Mouse (Mus musculus) frontal cortex, postnatal 14 days (tissue): ENCODE measurements around the gene Gm21981.

ENCODE experiments used
- DNase-seq, 2 experiments: peaks; one replicate each; pipeline ENCODE4 v3.0.0; 2022; ENCODE audit warnings: low spot score in 2 of 2

The Gm21981 gene

DNA sequence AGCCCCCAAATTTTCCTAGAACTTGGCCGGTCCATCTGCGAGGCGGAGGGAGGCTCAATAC is at the start of gene Gm21981:
Gene Gm21981, minus strand, starts transcription at position 14 of the 61 bp plus-strand sequence.
- DNase-seq = no peak

DNA sequence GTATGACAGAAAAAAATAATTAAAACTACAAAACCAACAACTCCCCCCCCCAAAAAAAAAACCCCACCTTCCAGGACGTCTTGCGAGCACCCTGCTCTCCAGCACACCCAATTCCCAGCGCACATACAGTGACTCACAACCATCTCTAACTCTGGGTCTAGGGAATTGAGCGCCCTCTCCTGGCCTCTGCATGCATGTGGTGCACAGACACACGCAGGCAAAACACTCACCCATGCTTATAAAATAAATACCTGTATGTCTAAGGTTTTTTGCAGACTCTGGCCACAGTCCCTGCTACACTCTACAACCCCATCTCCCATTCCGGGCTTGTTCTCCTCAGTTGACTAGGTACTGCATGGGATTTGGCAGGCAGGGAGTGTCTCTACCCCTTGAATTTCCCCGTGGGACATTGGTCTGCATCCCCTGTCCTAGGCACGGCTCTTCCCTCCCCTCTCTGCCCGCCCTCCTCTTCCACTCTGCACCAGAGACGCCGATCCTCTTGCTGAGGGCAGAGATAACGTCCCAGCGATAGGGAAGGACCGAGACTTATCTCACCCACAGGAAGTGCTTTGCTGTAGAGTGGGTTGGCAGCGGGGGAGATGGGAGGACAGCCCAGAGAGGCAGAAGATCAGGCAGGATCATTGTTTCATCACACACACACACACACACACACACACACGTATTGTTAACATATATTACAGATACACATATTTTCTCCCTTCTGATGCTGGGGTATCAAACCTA is 48.9 kb upstream of the Gm21981 start:
- no peak for DNase-seq

DNA sequence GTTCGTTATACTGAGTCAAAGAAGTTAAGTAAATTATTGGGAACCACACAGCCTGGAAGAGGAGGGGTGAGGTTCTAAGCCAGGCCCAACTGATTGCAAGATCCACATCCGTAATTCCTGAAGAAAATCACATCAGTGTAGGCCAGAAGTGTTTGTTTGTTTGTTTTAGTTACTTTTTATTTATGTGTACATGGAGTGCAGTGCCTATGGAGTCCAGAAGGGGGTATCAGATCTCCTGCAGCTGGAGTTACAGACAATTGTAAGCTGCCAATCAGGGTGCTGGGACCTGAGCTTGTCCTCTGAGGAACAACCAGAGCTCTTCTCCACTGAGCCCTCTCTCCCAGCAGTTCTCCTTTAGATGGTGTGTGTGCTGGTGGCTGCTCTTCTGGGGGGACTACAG is 45.9 kb upstream of the Gm21981 start:
- DNase-seq = no peak

DNA sequence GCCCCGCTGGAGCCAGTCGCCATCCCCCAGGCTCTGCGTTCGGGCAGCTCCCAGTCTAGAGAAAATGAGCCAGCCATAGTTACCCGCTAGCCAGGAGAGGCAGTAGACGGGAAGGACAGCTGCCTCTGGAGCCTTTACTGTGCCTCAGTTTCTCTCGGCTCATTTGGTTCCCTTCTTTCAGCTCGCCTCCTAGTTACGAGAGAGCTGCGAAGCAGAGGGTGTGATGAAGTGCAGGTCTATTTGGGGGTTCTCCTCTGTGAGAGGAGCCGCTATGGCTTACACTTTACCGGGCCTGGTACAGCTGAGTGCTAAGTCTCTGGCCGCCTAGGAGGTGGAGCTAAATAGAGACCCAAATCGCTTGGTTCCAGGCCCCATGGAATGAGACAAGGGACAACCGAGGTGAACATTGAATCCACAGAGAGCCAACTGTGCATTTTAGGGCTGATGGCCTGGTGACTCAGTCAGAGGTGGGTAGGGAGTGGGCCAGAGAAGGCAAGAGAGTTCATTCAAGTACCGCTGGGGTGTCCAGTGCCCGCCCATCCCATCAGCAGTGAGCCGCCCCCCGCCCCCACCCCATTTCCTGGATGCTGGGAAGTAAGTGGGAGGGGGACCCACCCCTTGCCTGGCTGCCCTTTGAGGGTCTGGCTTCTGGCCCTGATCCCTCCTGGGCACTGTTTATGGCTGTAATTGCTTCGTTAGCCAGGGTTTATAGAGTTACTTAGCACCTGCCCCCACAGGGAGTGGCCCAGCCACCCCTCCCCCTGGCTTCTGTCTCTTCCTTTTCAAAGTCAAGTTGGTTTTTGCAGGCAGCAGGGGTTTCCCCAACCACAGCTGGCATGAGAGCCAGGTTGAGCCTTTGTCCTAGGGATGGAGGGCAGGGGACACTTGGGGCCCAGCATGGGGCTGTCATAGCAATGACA is 44.9 kb upstream of the Gm21981 start:
- DNase-seq = no peak

DNA sequence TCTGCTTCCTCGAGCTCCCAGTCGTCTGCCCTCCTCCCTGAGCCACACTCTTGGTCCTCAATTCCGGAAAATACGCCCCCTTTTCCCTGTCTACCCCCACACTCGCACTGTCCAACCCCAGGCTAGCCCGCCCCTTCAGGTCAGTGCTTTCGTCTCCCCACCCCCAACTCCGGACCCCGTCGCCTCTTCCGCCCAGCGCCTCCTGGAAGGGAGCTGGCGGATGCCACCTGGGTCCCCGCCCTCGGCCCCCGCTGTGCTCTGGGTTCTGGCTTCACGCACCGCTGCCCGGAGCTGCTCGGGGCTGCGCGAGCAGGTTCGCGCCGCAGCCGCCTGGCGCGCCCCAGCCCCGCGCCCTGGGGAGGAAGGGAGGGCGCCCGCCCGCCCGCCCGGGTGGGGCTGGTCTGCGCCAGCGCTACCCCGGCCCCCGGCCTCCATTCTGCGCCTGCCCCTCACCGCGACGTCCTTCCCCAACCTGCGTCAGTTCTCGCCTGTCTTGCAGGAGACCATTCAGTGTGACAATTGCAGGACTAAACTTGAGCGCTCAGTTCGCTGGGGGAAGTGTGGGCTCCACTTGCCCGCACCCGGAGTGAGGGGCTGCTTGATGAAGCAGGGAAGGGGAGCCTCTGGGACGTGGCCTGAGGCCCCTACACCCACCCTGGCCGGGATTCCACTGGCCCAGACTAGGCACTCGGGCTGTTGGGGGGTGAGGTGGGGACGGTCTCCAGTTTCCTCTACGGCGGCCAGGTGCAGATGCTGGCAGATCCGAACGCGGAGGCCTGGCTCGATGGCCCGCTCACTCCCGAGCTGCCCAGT is 44.0 kb upstream of the Gm21981 start:
- DNase-seq = peak in 1 of 2 experiments; percentile 14

DNA sequence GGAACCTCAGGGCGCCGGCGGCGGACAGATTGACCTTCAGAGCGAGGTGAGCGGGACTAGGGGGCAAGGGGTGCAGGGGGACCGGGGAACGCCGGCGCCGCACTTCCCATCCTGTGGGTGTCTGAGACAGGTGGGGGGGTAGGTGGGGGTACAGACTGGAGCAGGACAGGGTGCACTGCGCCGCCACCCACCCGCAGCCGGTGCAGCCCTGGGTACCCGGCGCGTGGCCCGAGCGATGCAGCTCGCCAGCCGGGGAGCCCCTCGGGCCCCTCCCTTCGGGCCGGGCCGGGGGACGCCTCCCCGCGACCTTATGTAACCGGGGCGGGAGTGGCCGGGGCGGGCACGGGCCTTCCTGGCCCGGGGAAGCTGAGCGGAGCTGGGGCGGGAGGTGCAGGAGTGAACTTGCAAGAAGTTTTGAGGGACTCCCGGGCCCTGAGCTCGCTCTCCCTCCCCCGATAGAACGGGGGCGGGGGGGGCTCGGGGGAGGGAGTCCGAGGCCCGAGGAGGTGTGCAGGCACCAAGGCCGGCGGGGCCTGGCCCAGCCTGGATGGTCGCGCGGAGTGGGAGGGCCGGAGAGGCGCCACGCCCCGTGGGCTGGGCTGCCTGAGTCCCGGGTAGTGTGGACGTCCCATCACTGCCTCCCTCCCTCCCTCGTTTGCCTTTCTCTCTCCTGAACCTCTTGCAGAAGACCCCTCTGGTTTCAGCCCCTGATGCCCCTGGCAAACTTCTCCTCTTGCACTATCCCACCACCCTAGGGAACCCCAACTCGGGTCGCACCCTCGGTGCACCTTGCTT is 43.2 kb upstream of the Gm21981 start:
- peak; percentile 65 to 71 for DNase-seq

DNA sequence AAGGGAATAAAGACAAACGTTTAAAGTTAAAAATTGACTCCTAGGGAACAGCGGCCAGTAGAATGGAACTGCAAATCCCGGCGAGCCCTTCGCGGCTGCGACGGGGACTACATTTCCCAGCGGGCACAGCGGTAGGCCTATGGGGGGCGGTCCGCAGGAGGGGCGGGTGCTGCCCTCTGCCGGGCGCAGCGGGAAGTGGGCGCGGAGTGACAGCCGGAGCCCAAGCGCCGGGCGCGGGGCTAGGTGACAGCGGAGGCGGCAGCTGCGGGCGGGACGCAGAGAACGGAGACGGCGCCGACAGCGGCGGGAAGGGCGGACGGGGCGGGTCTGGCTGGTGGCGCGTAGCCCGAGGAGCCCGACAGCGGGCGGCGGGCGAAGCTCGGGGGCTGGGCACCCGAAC is 42.6 kb upstream of the Gm21981 start, which contains the start of gene Tfeb:
Gene Tfeb, plus strand, starts transcription at position 175 of the 400 bp plus-strand sequence.
- DNase-seq = peak; percentile 88 to 95

DNA sequence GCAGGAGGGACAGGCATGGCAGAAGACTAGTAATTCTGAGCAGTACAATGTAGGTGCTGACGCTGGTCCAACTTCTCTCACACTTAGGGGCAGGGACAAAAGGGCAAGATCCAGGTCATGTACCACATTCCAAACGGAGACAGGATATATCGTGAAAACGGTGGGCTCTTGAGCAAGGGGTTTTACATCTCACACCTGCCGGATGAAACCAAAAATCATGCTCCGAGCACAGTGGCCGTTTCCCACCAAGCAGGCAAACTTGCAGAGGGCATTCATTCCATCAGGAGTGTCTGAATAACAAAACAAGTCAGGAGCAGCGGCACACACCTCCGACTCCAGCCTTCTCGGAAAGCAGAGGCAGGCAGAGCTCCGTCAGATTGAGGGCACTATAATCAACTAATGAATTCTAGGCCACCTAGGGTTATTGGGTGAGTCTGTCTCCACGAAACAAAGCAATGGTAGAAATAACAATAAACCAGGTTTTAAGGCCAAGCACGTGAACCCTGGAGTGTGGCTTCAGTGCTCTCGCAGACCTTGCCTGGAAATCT is 41.4 kb upstream of the Gm21981 start:
- no peak for DNase-seq

DNA sequence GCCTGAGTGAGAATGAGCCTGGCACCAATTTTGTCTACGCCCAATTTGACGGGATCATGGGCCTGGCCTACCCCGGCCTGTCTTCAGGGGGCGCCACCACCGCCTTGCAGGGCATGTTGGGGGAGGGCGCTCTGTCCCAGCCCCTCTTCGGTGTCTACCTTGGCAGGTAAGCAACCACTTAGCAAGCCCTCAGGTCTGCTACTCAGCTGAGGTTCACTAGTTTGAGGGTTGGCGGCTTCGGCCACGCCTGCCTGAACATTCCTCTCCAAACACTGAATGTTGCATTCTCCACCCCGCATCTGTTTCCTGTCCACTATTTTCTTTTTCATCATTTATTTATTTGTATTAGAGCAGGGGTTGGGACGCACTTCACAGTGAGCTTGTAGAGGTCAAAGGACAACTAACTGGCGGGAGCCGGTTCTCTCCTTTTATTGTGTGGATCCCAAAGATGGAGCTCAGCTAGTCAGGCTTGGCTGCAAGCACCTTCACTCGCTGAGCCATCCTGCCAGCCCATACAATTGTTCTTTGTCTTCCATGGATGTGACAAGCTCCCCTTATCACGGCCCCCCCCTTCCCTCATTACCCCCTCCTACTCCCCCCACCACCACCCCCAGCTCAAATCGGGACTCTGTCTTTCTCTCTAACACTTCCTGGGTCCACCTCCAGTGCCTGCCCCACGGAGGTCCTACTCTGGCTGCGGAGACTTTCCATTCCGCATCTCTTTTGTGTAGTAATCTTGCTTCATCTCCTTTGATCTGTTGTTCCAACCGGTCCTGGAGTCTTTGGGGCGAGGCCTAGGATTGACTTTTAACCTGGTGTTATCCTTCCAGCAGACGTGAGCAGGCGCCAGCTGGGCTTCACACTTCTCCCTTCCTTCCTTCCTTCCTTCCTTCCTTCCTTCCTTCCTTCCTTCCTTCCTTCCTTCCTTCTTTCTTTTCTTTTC is 36.6 kb upstream of the Gm21981 start:
- DNase-seq = no peak

DNA sequence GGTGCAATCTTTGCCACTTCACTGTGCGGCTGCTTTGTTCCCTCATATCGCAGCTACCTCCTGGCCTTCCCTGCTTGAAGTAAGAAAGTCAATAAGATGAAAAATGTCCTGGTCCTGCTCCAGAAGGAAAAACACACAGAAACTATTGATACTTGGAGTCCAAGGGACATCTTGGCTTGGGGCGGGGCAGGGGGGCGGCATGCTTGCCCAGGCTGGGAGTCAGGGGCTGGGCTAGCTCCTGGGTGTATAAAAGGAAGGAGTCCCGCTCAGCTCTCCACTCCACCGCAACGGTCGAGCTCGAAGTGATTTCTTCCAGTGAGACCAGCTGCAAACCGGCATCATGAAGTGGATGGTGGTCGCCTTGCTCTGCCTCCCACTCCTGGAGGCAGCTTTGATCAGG is 32.3 kb upstream of the Gm21981 start, which contains the start of gene Pgc:
Gene Pgc, plus strand, starts transcription at position 277 of the 400 bp plus-strand sequence.
- DNase-seq = no peak

DNA sequence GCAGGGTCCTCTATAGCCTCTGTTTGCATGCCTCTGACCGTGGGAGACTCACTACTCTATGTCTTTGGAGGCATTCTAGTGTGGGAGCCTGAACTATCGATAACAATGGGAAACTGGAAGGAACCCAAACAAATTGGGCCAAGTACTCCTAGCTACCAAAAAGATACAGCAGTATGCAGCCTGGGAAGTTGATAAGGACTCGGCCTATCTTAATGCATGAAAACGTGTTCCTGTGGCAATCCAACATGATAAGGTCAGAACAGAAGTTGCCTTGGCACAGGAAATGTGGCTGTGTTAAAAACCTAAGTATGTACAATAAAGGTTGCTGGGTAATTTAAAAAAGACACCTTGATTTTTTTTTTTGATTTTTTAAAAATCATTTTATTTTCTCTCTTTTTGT is 26.9 kb upstream of the Gm21981 start:
- DNase-seq = no peak

DNA sequence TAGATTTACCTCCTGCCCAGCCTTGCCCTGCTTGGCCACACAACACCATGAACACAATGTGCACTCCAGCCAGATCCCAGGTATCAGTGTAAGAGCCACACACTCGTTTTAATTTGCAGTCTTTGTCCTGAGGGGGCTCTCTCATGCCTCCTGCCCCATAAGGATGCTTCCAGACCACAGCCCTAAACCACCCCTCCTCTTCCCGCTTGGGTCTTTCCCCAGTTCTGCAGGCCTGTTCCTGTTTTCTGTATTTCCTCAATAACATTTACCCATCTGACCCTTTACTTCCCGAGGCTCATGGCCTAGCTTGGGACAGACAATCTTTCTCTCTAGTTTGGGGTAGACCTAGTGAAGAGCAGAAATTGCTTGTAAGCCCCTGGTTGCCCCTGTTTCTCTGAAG is 20.8 kb upstream of the Gm21981 start:
- DNase-seq = no peak

DNA sequence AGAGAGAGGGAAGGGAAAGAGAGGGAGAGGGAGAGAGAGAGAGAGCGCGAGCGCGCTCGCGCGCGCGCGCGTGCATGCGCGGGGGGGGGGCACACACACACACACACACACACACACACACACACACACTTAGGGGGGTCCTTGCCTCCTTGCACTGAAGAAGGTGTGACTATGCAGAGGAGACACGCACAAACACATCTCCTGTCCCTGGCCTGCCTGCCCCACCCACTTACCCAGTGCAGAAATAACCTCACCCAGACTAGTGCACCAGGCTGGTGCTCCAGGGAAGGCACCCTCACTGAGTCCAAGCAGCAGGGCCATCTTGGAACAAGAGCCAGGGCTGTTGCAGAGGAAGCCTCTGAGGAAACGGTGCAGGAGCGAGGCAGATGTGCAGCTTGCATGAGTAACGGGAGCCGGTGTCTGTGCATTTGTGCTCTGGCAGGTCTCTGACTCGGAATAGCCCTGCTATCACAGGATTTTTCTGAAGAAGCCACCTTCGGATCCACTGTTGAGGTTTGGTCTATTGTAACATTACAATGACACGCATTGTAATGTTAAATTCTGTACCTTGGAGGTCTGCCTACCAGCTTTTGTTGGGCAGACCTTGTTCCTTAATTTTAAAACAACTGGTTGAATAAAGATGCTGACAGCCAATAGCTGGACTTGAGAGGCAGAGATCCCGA is 18.8 kb upstream of the Gm21981 start:
- DNase-seq = no peak

DNA sequence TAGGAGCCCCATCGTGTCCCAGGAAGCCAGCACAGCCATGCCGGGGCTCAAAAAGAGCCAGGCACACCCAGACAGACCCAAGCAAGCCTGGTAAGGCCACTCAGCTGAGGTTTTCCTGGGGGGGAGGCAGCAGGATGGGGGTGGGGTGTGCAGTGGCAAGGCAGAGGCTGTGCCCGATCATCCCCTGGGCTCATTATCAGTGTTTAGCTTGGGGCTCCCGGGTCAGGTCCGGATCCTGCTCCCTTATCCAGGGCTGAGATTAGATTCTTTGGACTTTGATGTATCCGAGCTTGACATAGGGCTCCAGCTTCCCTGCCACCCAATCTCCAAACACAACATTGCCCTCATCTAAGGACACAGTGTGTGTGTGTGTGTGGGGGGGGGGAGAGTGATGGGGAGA is 17.6 kb upstream of the Gm21981 start:
- no peak for DNase-seq

DNA sequence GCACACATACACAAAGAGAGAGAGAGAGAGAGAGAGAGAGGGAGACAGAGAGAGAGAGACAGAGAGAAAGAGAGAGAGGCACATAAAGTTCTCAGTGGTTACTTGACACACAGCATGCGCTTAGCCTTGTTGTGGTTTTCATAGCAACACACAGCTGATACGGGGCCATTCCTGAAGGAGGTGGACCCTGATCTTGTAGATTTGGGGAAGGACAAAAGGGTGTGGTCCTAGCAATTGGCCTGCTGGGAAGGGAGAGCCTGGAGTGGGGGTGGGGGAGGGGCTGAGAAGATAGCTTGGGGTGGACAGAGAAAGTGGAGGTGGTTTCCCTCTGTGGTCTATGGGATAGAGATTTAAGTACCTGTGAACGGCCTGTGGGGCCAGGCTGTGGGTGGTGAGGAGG is 15.8 kb upstream of the Gm21981 start:
- DNase-seq = no peak

DNA sequence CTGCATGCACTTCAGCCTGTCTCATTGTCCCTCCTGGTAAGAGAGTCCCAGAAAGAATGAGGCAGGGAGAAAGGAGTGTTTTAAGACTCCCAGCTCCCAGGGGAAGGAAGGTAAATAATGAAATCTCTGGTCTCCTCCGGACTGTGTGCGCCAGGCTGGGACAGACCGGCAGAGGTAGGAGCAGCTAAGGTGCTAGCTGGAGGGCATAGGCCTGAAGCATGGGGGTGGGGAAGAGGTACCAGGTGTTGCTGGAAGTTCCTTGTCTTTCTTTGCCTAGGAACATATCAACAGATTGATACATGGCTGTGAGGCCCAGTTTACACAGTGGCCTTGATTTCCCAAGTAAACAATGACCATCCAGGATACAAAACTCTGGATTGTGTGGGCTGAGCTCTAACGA is 14.7 kb upstream of the Gm21981 start:
- DNase-seq = no peak

DNA sequence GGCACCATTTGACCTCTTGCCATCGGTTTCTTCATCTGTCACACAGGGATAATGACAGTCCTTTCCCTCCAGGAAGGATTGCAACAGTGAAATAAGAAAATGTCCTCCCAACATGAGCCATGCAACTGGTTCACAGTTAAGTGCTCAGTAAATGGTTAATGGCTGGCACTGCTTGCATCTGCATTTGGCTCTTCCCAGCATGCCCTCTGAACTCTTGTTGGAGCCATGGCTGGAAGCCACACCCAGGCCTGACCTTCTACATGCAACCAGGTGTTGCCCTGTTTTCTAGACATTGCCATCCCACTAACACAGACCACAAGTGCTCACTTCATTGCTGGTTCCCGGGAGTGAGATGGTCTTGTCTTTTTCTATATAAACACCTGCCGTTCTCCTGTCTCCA is 13.7 kb upstream of the Gm21981 start:
- DNase-seq = no peak

DNA sequence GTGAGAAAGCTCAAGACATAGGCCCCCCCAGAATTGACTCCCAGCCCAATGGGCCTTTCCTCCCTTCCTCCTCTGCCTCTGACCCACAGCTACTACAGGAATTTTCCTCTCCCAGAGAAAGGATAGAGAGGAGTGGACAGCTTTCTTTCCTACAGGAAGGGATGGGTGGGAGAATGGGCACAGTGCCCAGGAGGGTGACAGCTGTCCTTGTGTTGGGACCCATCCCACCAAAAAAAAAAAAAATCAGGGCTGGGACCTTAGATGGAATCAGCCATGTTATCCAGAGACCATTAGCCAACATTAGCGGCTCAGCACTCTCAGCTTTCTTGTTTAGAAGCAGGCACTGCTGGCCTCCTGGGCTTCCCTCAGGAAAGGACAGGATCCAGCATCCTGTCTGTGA is 11.9 kb upstream of the Gm21981 start:
- DNase-seq = no peak

DNA sequence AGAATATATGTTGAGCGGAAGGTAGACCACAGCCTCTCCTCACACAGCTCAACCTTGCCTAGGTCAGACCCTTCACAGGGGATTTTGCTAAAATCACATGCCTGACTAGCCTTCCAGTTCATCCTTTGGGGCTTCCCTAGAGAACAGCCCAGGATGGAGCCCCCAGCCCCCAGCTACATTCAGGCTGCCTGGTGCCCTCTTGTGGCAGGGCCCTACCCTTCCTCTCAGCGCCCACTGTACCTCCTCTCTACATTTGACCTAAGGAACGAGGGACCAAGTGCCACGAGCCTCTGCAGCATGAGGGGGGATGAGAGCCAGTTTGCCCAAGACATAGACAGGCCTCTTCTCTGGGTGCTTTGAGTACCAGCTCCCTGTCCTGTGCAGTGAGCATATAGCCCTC is 10.4 kb upstream of the Gm21981 start:
- DNase-seq = no peak

DNA sequence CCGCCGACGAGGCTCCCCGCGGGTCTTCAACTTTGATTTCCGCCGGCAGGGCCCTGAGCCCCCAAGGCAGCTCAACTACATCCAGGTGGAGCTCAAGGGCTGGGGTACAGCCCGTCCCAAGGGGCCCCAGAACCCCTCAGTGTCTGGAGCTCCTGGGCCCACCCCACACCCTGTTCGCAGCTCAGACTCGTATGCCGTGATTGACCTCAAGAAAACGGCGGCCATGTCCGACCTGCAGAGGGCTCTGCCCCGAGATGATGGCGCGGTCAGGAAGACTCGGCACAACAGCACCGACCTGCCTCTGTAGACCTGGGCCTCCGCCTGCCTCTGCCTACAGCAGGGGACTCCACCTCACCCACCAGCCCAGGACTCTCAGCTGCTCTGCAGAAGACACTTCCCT is 9.3 kb upstream of the Gm21981 start:
- DNase-seq = no peak
